Mouse (Mus musculus): Measurements from ENCODE around the gene Olfr1461.

Gene Olfr1461

GRCm38 (mm10) chr19:13162700-13163099, at the start of gene Olfr1461:
TSS of gene Olfr1461 (plus strand) at chr19:13163000.
- DNase-seq (ENCODE audit: low spot score in 2 of 2) = no peak

GRCm38 (mm10) chr19:13149449-13149848, 13.4 kb upstream of the Olfr1461 start, which contains the start of gene Olfr1459:
TSS of gene Olfr1459 (minus strand) at chr19:13149549.
- no peak for DNase-seq (ENCODE audit: low spot score in 2 of 2)

- DNase-seq (ENCODE audit: low spot score in 2 of 2) = no peak
Measured at GRCm38 (mm10) chr19:13185434-13185833, 22.6 kb downstream of the Olfr1461 start, which contains the start of gene Olfr1462. TSS of gene Olfr1462 (plus strand) at chr19:13185734.
